Mouse (Mus musculus): ENCODE results near the gene Ssx2ip.
"Not testable (repeated sequence)": the region's sequence is repeated elsewhere in the genome, so short reads cannot be mapped to it uniquely, and the experiment has no call there.

Ssx2ip gene

DNA sequence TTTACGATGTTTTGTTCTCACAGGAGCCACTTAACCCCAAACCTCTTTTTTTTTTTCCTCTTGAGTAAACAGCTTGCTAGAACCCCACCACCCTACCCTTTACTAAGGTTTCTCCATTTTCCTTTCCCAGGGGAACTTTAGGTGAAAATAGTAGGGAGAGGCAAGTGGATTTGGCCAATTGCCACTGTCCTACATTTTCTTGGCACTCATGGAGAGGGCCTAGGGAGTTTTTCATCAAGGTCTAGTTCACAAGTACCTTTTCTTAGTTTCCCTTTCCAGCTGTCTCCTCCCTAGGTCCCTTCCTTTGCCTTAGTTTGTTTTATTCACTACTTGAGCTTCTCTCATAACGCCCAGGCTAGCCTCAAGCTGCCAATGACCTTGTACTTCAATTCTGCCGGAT is 672 bp upstream of the Ssx2ip start:
- no peak for DNase-seq (ENCODE audit: low read depth, low spot score)

DNA sequence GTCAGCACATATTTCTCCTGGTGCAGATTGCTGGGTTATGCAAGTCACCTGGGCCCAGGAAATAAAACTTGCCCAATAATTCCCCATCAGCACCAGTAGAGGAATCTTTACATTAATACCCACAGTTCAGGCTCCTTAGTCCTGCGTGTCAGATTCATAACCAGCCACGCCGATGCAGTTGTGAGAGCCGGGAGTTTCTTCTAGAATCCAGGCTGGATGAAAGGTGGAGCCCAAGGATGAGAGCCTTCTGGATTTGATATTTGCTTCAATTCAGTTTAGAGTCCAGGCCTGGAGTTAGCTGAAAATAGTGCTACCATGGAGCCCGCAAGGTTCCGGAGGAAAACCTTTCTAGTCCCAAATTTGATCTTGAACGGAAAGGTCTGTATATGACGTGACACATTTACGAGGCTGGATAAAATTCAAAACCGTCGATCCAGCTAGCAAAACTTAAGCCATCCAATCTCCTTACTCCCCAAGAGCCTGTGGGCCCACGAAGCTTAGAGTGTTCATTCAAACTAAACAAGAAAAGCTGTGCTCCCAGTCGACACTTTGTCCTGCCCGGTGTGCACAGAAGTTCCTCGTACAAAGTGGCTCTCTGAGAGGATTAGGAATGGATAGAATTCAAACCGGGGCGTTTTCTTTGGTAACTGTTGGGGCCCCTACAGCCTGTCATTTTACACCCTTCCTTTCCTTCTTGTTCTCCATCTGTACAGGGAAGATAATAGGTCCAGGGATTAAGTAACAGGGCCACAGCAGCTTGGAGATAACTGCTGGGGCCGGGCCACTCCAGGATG is 968 bp downstream of the Ssx2ip start:
- no peak for DNase-seq (ENCODE audit: low read depth, low spot score)

DNA sequence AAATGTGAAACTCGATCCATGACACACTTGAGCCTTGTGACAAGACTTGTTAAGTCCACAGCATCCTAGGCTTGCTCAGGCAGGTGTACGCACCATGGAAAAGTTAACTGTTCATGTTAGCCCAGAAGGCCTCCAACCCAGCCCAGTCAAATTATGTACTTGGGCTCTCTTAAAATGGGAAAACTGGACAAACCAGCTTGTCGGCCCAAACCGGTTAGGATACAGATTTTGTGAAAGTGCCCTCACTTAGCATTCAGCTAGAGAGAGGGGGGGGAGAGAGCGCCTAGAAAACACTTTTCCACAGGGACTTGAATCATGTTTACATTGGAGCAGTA is 1.5 kb downstream of the Ssx2ip start:
- DNase-seq (ENCODE audit: low read depth, low spot score) = no peak

DNA sequence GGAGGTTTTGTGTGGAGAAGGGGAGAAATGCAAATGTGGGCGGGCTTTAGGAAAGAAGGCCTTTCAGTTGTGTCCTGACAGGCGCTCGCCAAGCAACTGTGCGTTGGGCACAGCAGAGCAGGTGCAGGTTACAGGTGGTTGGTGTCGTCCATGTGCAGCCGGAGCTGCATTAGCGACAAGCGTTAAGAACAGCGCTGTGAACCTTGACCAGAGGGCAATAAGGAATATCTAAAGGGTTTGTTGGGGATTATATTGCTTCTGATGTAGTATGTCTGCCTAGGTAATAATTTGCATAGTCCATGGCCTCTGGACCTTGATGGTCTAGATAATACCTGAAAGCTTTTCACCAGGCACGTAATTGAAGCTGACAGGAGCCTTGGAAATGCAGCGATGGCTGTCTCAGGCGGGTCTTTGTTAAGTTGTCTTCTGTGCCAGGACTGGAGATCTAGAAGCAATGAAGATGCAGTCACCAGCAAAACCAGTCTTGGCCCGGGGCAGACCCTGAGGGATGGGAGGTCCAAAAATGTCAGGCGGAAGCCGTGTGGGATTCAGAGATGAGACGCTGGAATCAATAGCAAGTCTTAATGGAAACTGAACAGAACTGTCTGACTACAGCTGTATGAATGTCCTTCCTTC is 2.8 kb downstream of the Ssx2ip start:
- DNase-seq (ENCODE audit: low read depth, low spot score) = no peak

DNA sequence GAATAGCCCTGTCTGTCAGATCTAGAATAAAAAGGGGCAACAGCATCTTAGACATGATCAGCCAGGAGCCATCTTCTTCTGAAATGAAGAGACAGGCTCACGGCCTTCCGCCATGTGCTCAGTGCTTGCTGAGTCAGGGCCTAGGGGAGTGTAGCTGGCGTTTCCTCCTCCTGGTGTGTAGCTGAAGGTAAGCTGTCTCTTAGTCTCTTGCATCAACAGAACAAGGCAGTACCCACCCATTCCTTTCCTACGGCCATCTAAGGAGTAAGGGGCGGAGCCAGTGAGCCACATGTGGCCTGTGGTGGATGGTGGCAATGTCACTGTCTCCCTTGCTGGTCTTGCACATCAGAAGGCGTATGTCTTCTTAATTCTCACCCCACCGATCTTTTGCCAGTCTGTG is 5.7 kb downstream of the Ssx2ip start:
- no peak for DNase-seq (ENCODE audit: low read depth, low spot score)

DNA sequence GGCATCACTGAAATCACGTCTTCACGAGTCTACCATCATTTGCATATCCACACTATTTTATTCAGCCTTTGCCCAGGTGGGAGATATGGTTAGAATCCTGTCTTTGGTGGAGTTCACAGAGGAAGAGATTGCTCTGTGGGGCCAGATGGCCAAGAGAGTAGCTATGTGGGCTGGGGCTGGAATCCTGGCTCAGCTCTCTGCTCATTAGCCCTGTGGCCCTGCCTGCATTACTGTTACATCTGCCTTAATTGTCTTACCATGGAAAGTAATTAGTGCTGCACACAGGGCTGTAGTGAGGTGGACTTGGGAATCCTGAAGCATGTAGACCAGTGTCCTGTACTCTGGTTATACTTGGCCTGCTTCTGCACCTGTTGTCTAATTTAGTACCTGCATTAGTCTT is 7.6 kb downstream of the Ssx2ip start:
- no peak for DNase-seq (ENCODE audit: low read depth, low spot score)

DNA sequence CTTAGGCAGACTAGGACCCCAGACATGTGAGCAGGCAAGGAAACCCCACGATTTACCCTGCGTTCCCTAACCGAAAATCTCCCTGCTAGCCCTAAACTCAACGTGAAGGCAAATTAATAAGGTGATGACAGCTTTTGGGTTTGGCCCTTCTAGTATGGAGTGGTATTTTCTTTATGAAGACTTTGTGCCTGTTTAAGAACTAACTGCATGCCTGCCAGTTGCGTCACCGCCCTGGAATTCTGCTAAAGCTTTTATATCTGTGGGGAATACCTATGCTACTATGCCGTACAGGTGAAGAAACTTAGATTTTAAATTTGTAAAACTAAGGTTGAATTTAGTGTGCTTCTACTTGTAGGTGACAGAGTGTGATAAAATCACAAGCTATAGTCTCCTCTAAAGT is 8.0 kb downstream of the Ssx2ip start:
- DNase-seq (ENCODE audit: low read depth, low spot score) = no peak

DNA sequence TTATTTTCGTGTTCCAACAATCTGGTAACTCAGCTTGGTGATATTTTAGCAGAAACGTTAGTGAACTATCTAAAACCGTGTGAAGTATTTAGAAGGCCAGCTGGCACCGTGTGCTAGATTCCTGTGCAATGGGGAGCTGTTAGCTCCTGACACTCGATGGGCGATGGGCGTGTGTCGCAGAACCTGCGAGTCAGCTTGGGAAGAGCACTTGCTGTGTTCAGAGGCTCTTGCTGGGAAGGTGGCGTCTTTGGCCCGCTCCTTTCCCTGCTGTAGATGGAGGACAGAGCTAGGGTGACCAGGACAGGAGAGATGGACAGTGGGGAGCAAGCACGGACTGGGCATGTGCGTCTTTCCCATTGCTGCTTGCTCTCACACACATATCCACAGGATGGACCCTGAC is 8.6 kb downstream of the Ssx2ip start:
- DNase-seq (ENCODE audit: low read depth, low spot score) = no peak

DNA sequence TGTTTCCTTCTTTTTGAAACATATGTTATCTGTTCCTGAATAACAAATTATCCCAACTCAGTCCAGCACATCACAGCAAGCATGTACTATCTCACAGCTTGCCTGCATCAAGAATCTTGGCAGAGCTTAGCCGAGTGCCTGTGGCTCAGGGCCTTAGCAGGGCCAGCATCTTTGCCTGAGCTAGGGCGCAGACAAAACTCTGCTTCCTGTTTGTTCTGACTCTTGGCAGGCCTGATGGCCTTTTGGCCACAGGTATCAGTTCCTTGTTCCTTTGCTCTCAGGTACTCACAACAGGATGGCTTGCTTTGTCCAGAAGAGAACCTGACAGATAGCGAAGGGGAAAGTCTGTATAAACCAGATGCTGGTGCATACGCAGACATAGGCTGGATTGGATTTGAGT is 9.6 kb downstream of the Ssx2ip start:
- DNase-seq (ENCODE audit: low read depth, low spot score) = no peak

DNA sequence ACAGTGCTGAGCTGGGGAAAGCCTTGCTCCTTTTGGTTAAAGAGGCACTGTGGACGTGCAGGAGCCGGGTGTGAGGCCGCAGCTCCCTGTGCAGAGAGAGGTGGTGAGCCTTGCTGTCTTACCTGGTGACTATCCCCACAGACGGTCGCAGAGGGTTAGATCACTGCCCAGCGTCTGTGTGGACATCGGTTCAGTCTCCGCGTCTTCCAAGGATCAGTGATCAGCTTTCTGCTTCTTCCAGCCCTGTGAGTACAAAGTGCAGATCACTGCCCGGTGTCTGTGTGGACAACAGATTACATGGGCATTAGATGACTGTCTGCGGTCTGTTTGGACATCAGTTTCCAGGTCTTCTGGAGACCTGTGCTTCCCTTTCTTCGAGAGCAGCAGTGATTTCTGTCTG is 10.1 kb downstream of the Ssx2ip start:
- DNase-seq (ENCODE audit: low read depth, low spot score) = no peak

DNA sequence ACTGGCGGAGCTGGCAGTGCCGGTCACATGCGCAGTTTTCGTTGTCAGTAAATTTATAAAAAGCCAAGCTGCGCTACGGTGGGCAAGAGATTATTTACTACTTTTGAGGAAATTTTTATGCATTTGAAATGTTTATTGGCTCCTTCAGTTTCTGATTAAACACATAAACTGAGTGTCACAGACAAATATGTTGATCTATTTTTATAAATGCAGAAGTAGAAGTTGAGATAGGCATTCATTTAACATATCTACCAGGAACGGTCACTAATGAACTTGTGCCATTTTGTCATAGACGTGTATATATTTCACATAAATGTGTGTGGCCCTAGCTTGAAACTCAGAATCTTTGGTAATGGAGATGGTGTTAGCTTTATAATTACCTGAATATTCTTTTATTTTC is 13.4 kb downstream of the Ssx2ip start:
- no peak for DNase-seq (ENCODE audit: low read depth, low spot score)

DNA sequence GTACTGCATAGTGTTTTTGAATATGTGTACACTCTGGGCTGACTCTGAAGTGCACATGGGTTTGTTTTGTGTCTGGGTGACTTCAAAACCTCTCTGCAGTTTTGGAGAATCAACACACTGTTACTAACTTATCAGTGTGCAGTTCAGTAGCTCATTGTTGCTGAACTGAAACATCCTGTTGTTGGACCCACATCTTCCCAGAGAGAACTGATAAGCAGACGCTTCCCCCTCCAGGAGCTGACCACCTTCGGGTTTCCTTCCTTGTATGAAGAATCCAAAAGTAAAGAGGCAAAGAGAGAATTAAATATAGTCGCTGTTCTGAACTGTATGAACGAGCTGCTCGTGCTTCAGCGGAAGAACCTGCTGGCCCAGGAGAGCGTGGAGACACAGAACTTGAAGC is 14.5 kb downstream of the Ssx2ip start:
- no peak for DNase-seq (ENCODE audit: low read depth, low spot score)

DNA sequence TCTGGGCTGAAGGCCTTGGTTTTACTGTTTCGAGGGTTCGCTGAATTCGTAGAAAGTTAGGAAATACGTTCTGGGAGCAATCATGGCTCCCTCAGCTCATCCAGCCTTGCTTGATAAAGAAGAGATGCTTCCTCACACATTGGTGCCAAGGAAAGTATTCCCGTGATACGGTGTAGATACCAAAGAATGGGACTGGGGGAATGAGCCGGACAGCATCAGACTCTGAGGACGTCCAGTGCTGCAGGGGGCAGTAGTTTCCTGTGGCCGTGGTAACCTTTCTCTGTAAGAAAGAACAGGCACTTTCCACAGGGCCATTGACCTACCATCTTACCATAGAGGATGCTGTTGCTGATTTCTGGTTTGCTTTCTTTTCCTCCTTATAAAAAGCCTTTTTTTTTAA is 15.1 kb downstream of the Ssx2ip start:
- no peak for DNase-seq (ENCODE audit: low read depth, low spot score)

DNA sequence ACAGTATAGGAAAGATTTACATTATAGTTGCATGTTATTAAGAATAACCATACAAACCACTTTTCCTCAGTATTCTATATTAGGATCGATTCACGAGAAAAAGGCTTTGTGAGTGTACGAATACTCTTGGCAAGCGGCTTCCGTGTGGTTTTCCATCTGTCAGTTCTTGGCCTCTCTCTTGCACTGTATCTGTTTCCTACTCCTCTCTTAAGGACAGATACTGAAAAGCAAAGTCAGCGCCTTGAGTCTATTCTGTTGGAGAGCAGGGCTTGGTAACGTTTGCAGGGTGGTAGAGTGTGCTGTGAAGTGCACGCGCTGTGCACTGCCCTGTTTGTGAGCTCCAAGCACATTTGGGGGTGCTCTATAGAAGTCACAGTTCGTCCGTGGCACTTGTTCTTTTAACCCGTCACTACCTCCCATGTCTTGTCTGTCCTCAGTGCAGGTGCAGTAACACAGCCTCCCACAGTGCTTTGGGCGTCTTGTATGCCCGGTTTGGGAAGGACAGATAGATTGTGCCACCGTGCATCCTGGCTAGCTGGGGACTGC is 15.6 kb downstream of the Ssx2ip start:
- no peak for DNase-seq (ENCODE audit: low read depth, low spot score)

DNA sequence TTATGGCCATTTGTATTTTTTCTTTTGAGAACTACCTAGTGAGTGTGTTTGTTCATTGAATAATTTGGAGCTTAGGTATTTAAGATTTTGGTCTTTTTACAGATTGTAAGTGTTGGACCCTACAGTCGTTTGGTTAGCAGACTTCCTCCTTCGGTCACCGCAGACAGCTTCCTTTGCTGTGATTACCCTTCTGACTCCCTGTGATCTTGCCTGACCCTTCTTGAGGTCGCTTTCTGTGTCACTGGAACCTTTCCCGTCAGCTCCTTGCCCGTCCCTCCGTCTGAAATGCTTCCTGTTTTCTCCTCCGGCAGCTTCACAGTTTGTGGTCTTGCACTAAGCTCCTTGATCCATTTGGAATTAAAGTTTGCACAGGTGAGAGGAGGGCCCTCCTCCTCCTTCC is 17.3 kb downstream of the Ssx2ip start:
- DNase-seq (ENCODE audit: low read depth, low spot score) = no peak

DNA sequence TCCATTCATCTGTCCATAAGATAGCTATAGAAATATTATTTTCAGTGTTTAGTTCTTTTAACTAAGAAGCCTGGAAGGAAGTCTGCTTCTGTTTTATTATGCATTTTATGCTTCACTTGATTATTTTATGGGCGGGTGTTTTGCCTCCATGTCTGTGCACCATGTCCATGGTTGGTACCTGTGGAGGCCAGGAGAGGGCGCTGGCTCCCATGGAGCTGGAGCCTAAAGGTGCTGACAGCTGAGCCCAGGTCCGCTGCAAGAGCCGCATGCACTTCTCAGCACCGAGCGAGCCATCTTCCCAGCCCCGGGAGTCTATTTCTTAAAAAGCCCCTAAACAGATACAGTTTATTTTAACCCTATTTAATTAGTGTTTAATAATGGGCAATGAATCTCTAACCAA is 19.3 kb downstream of the Ssx2ip start:
- DNase-seq (ENCODE audit: low read depth, low spot score) = no peak

DNA sequence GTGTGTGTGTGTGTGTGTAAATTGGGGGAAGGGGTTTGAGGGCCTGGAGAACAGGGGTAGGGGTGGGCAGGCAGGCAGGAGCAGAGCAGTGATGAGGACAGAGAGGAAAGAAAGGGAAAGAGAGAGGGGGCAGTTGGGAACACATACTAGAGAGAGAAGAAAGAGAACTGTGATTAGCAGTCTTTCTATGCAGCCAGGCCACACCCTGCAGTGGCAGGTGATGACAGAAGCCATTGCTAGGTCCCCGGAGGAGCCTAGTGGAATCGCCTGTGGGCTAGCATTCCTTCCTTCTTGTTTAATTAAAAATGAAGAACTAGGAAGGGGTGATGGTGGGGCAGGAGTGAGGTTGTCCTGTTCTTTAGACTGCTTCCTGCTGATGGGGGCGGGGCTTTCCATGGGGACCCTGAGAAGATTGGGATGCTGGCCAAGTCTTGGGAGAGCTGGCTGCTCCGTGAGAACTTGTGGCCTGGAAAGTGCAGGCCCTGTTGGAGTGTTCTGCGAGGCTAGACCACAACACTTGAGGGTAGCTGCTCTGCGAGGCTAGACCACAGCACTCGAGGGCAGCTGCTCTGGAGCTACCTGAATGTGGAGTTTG is 20.0 kb downstream of the Ssx2ip start:
- no peak for DNase-seq (ENCODE audit: low read depth, low spot score)

DNA sequence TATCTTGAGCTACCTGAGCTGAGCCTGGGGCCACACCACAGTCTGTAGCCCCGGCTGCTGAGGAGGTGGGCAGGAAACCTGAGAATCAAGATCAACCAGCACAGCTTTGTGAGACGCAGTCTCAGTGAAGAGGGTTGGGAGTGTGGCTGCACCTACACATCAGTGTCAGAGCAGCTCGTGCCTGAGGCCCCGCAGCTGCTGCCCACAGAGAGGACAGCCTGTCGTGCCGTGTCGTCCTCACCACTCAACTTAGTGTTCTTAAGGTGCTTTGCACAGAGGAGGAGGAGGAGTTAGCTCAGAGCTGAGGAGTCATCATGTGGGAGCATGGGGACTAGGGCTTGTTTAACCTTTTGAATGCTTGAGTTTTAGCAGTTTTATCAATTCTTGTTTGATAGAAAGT is 21.5 kb downstream of the Ssx2ip start:
- no peak for DNase-seq (ENCODE audit: low read depth, low spot score)

DNA sequence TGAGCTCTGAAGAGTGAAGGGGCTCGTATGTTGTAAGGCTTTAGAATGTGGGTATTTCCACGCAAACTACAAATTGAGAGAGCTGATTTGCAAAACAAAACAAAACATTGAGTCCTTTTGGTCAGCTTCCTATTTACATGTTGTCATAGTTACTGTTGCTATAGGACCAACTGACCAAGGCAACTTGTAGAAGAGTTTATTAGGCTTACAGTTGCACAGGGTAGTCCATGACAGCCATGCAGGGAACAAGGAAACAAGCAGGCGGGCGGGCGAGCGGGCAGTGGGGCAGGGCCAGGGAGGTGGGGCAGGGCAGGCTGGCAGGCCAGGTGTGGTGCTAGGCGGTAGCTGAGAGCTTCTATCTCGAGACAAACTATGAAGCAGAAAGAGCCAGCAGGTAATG is 22.0 kb downstream of the Ssx2ip start:
- no peak for DNase-seq (ENCODE audit: low read depth, low spot score)

DNA sequence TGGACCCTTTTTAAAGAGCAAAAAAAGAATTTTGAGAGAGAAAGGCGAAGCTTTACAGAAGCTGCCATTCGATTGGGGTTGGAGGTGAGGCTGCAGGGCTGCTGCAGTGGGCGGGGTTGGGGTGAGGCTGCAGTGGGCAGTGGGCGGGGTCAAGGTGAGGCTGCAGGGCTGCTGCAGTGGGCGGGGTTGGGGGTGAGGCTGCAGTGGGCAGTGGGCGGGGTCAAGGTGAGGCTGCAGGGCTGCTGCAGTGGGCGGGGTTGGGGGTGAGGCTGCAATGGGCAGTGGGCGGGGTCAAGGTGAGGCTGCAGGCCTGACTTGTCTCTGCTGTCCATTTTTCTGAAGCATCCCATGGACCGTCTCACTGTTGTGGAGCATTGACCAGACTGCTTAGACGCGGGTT is 28.6 kb downstream of the Ssx2ip start:
- DNase-seq (ENCODE audit: low read depth, low spot score) = not testable (repeated sequence)

DNA sequence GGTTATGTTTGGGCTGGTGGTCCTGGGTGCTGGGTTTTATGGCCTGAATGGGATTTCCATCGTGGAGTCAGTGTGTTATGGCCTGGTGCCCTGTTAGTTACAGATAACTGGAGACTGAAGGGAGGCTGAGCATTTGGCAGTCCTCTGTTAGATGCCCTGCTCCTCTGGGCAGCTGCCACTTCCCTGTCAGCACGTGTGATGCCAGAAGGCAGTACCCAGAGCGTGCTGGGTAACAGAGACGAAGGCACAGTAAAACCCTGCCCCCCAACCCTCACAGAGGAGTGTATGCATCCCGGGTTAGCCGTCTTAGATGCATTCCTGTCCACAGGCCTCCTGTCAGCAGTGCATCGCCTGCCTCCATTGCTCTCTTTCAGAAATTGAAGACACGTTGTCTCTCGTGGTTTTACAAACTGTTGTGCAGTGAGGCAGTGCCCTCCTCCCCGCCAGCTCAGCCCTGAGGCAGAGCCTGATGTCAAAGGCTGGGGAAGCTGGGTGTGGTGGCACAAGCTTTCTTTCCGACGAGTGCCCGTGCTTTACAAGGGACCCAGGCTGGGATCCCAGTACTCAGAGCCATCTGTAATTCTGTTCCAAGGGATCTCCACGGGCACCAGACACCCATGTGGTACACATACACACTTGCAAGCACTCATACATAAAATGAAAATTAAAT is 29.4 kb downstream of the Ssx2ip start:
- no peak for DNase-seq (ENCODE audit: low read depth, low spot score)

DNA sequence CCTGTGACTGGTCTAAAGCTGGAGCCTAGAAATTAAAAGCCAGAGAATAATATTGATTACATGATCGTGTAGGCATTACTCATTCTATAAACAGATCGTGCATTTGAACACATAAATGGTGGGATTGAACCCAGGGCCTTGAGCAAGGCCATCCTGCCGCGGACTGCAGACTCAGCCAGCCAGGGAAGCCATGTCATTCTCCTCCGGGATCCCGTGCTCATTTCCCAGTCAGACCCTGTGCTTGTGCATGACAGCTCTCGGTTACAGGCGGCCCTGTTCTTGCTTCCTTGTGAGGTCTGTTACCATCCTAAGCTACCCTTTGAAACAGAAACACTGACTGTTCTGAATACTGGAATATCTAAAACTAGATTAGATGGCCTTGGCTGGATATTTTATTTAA is 30.2 kb downstream of the Ssx2ip start:
- no peak for DNase-seq (ENCODE audit: low read depth, low spot score)

DNA sequence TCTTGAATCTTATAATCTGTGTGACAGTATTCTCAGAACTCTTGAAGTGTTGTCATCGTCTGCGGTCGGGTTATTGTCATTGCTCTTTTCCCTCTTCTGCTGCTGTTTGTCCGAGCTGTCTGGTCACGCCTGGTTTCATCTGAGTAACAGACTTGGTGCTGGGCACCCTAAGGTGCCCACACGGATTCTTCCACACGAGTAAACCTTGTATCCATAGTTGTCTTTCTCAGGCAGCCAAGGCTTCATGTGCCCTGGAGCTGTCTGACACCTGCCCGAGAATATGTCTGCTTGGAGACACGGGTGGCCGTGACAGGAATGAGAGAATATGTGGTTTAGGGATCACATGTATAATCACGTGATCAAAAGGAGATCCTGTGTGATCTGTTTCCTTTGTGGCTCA is 31.1 kb downstream of the Ssx2ip start:
- DNase-seq (ENCODE audit: low read depth, low spot score) = no peak

Measured in telencephalon, adult 2 months (tissue).